Mouse (Mus musculus): ENCODE results near the gene Snapc2. TPM values are rescaled to one million over a fixed set of nuclear protein-coding genes. Genes with fewer than 3 reads are reported as not detected.

The Snapc2 gene
- total RNA-seq (2023), result 10 to 100 TPM; 13.9 to 14.1 TPM

DNA sequence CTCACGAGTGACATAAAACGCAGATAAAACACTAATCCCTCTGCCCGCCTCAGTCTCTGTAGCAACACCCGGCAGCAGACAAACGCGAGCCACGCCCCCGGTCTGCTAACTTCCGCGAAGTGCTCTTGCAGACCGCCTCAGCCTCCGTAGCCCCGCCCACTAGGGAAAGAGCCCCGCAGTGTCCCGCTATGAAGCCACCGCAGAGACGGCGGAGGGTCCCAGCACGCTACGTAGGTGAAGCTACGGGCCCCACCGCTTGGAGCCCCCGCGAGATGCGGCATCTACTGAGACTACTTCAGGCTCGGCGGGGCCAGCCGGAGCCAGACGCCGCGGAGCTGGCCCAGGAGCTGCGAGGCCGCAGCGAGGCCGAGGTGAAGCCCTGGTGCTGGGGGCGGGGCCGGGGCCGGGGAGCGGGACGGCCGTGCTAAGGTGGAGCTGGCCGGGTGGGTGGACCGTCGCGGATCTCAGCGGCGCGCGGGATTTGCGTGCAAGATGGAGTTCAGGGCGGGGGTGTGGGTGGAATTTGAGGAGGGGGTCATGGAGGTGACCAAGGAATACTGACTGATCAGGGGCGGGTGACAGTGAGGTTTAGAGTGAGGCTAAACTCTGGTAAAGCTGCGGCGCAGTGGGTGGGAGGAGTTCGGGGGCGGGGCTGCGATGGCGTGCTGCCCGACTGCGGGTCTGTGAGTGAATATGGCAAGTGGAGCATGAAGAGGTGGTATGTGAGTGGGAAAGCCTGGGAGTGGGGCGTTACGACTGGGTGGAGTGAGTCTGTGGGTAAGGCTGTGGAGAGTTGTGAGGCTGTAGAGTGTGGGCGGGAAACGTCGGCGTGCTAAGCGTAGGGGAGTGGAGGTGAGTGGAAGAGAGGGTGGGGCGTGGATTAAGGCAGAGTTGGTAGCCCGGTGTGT is at the start of gene Snapc2:
Gene Snapc2 (plus strand): TSS at position 147 of the 908 bp plus-strand sequence.

DNA sequence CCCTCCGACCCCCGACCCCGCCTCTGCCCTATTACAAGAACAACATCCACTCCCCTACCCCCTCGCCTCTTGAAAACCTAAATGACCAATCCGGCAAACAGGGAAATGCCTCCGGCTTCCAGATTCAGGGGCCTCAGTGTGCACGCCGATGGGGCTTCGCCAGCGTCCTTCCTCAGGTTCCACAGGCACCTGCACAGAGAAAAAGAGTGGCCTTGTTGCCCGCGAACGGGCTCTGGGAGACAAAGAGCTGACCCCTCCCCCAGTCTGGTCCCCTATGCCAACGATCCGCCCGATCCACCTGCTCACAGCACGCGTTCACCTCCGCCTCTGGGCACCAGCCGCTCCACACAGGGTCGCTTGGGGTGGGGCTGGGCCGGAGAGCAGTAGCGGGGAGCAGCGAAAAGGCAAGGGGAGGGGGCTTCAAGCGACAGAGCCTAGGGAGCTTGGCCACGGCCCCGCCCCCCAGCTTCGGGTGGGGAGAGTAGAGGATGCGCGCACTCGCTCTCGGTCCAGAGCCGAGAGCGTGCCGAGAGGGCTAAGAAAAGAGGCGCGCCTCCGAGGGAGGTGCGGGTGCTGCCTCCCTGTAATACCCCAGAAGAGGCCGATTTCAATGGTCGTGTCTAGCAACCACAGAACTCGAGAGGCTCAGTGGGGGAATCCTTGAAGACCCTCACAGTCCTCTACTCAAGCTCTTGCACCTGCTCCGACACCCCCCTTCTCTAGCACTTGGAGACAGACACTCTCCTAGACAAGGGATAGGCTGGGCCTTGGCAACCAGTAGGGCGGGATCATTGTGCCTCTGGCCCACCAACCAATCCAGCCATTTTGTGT is 35.9 kb upstream of the Snapc2 start, which contains the start of gene Prr36:
Gene Prr36 (minus strand): TSS at position 669 of the 831 bp plus-strand sequence.

DNA sequence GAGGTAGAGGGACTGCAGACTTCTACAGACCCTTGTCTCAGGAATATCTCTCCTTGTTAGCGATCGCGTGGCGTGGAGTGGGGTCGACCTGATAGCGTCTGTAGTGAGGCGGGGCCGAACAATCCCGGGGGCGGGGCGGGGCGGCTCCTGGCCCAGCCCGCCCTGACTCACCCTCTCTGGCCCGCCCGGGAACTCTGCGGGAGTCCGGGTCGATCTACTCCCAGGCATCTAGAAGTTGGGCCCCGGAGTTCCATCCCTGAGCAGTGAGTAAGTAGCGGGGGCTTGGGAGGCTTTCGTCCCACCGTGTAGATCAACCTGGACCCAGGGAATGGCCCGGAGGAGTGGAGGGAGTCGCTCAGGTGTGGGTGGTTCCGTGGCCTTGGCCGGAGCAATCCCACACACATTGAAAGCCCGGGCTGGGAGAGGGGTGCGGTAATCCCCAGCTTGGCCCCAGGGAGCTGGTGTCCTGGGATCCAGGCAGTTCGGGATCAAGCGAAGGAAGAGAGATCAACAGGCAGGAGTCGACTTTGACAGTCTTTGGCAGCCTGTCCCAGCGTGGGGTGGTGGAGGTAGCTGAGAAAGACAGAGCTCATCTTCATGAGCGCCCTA is 26.0 kb upstream of the Snapc2 start, which contains the start of gene Lrrc8e:
Gene Lrrc8e (plus strand): TSS at position 89 of the 609 bp plus-strand sequence.

DNA sequence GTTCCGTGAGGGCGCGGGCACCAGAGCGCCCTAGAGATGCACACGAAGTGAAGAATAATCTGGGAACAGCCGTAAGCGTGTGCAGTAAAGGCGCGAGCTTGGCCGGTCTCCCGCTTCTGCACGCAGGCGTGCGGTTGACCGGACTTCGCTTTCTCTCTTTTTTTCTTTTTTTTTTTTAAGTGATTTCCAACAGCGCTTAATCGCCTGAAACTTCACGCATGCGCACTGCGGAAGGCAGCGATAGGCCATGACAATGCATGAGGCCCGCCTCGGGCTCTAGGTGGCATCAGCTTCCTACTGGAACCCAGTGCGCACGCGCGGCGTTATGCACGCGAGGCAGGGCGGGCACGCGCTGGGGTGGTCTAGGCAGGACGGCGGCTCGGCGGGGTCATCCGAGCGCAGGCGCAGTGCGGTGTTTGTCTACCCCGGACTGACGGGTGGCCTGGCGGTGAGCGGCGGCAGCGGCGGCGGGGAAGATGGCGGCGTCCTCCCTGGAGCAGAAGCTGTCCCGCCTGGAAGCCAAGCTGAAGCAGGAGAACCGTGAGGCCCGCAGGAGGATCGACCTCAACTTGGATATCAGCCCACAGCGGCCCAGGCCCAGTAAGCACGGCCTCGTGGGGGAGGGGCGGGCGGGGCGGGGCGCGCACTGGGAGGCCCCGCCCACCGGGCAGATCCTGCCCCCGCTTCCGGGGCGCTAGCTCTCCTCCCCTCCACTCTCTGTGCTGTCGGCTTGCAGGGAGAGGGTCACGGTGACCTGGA is 14.3 kb upstream of the Snapc2 start, which contains the start of the genes Map2k7 and Gm49320:
Gene Map2k7 (plus strand): TSS at position 307 of the 759 bp plus-strand sequence.
Gene Gm49320 (plus strand): TSS at position 432 of the 759 bp plus-strand sequence.

DNA sequence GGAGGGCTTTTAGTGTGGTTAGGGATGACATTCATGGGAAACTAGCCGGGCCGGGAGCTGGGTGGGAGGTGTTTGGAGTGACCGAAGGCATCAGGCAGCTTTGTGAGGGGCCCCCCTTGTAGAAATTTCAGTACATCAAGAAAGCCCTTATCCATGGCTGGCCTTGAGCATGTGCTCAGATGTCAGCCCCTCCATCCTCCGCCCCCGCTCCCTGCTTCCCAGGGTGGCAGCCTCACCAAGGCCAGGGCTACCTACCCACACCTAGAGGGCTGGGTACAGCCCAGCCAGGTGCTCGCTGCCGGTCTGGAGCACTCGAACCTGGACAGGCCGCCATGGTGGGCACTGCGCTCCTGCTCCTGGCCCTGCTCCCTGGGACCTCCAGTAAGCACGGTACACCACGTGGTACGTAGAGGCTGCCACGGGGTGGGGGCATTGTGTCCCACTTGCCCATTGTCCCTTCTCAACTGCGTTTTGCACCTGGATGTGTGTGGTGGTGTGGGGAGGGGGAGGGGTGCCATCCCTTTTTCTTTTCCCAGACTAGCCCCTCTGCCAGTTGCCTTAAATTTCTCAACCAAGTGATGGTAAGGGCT is 4.8 kb upstream of the Snapc2 start, which contains the start of gene Tgfbr3l:
Gene Tgfbr3l (plus strand): TSS at position 264 of the 590 bp plus-strand sequence.

DNA sequence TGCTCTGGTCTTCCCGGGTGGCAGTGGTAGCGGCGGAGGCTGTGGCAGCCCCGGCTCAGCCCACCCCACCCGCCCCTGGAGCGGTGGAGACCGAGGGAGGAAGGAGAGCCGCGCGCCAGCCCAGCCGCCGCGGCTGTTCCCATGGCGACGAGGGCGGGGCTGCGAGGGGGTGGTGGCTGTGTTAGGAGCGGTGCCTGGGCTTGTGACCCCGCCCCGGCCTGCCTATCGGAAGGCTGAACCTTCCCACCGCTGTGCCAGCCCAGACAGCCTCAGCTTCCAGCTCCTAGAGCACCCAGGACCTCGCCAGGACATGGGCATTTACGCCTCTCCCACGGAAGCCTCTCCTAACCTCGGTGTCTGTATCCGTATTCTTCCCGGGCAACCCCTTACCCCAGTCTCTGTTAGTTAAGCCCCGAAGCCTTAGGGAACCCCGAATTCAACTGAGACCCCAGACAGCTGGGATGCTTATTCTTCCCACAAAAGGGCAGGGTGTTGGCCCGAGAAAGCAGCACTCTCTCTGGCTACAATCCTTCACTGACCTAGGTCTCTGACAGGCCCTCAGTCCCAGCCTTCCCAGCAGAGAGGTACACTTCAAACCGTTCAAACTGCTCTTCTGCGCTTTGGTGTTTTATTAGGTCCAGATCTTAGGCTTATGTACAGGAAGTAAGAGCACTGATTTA is 6.4 kb downstream of the Snapc2 start, which contains the start of gene Ctxn1:
Gene Ctxn1 (minus strand): TSS at position 150 of the 680 bp plus-strand sequence.

DNA sequence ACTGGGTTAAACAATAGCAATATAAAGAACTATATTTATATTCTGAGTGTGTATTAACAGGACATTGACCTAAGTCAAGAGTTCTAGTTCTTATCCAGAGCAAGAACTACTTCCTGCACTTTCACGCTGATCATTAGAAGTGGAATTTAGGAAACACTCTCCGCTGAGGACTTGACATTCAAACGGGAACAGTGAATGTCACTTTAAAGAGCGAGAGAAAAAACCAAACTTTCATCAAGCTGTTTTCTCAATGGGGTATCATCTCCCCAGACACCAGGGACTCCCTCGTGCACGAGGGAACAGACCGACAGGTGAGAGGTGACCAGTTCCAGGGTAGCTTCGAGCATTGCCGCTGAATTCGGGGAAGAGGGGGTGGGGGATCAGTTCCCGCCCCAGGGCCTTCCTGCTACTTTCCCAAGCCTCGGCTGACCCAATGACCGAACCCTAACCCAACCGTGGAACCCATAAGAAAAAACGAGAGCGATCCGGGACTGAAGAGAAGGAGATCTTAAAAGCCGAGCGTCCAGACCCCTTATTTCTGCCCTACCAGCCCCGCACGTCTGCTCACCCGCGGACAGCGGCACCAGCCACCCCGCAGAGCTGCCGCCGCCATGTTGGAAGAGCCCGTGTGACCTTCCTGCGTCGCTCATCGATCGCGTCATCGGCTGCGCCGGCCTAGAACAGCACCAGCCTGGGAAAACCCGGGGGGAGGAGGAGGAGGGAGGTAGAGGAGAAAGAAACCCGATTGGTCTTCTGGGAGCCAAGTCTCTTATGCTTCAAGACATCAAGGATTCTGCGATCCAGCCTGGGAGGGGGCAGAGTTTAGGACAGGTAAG is 22.6 kb downstream of the Snapc2 start, which contains the start of gene Timm44:
Gene Timm44 (minus strand): TSS at position 639 of the 836 bp plus-strand sequence.

Other genes starting within 250 kb of the Snapc2 start
- gene Cd209f, start 147.2 kb upstream of the Snapc2 start, total RNA-seq (2023), result not detected
- not detected for gene Cd209g, start 119.0 kb upstream of the Snapc2 start, total RNA-seq (2023)
- 10 to 100 TPM; 11.0 to 13.2 TPM for gene Evi5l, start 86.5 kb upstream of the Snapc2 start, total RNA-seq (2023)
- under 1 TPM; 0.40 to 0.47 TPM for gene Prr36, start 35.6 kb upstream of the Snapc2 start, total RNA-seq (2023)
- gene Lrrc8e, start 26.3 kb upstream of the Snapc2 start, total RNA-seq (2023), result not detected
- 10 to 100 TPM; 44.6 to 59.4 TPM for gene Map2k7, start 14.3 kb upstream of the Snapc2 start, total RNA-seq (2023)
- gene Gm49320, start 14.2 kb upstream of the Snapc2 start, total RNA-seq (2023), result 1 to 10 TPM in 1 of 2 experiments, under 1 TPM in 1; 0.64 to 1.0 TPM
- 1 to 10 TPM; 5.1 to 6.2 TPM for gene Tgfbr3l, start 4.9 kb upstream of the Snapc2 start, total RNA-seq (2023)
- gene Ctxn1, start 6.2 kb downstream of the Snapc2 start, total RNA-seq (2023), result under 1 TPM in 1 of 2 experiments, not detected in 1; 0.42 TPM
- 10 to 100 TPM; 24.4 to 34.6 TPM for gene Timm44, start 22.8 kb downstream of the Snapc2 start, total RNA-seq (2023)
- 10 to 100 TPM in 1 of 2 experiments, 1 to 10 TPM in 1; 9.7 to 13.6 TPM for gene Ccl25, start 72.1 kb downstream of the Snapc2 start, total RNA-seq (2023)
- gene Elavl1, start 72.3 kb downstream of the Snapc2 start, total RNA-seq (2023), result 10 to 100 TPM; 63.5 to 73.2 TPM
- gene Cers4, start 239.9 kb downstream of the Snapc2 start, total RNA-seq (2023), result 1 to 10 TPM; 5.0 to 5.2 TPM

All from neutrophil, adult 59 days (primary cell).